Mouse (Mus musculus): Measurements from ENCODE around the gene Bloc1s6.

DNA sequence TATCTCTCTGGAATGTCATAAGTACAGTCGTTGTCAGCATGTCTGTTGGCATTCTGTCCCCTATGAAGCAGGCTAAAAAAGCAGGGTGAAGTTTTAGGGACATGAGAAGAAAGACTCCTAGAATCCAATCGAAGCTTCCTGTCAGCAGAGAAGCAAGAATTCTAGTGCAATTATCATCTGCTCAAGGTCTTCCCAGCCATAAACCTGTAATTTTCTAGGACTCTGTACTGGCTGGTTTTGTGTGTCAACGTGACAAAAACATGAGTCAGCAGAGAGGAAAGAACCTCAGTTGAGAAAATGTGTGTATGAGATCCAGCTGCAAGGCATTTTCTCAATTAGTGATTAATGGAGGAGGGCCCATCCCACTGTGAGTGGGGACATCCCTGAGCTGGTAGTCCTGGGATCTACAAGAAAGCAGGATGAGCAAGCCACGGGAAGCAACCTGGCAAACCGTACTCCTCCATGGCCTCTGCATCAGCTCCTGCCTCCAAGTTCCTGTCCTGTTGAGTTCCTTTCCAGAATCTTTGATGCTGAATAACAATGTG, 23.1 kb upstream of the Bloc1s6 start:
- TF ChIP-seq TCF12 (IDR thresholded peaks at IDR 0.05; ENCODE audit: insufficient read depth, poor library complexity, severe bottlenecking) (no peak), POLR2A (IDR thresholded peaks at IDR 0.05; ENCODE audit: insufficient read length, low read depth) (no peak), USF1 (IDR thresholded peaks at IDR 0.05; ENCODE audit: low read depth) (no peak), POLR2AphosphoS2 (IDR thresholded peaks at IDR 0.05; ENCODE audit: insufficient read length, low read depth) (no peak), MAX (IDR thresholded peaks at IDR 0.05; ENCODE audit: low read depth) (no peak), MYOD1 (IDR thresholded peaks at IDR 0.05; ENCODE audit: control insufficient read depth in 1 of 3, insufficient read length in 2 of 3, low read depth in 2 of 3) (no peak)
